Mouse (Mus musculus) c-Kit-negative CD71-positive TER-119-positive erythroid progenitor cells, embryonic 14.5 days (primary cell): ENCODE measurements around the gene Ppil6.
A peak's percentile ranks its signal among the peaks of the same experiment; 100 is the strongest.
"Not testable (repeated sequence)": the region's sequence is repeated elsewhere in the genome, so short reads cannot be mapped to it uniquely, and the experiment has no call there.

Source experiments
- DNase-seq: peaks from one replicate; pipeline ENCODE4 v3.0.0-alpha.2; 2013; ENCODE audit warnings: low read depth, low spot score

Gene Ppil6

GRCm38 (mm10) chr10:41477278-41478181 is 12.7 kb upstream of the Ppil6 start:
- DNase-seq: no peak

- no peak for DNase-seq
Observed at GRCm38 (mm10) chr10:41479961-41480360, 10.3 kb upstream of the Ppil6 start.

- DNase-seq: no peak
Observed at GRCm38 (mm10) chr10:41480938-41481880, 9.0 kb upstream of the Ppil6 start.

- DNase-seq: no peak
Observed at GRCm38 (mm10) chr10:41482446-41482845, 7.8 kb upstream of the Ppil6 start.

GRCm38 (mm10) chr10:41485778-41486177 is 4.5 kb upstream of the Ppil6 start:
- DNase-seq: no peak

GRCm38 (mm10) chr10:41486506-41487170 is 3.6 kb upstream of the Ppil6 start:
- no peak for DNase-seq

- DNase-seq: no peak
Observed at GRCm38 (mm10) chr10:41488877-41489276, 1.4 kb upstream of the Ppil6 start.

GRCm38 (mm10) chr10:41489294-41489693 is 945 bp upstream of the Ppil6 start:
- no peak for DNase-seq

- DNase-seq: no peak
Observed at GRCm38 (mm10) chr10:41490518-41490873, 257 bp downstream of the Ppil6 start.

GRCm38 (mm10) chr10:41491111-41491510 is 872 bp downstream of the Ppil6 start:
- no peak for DNase-seq

- no peak for DNase-seq
Observed at GRCm38 (mm10) chr10:41500941-41501340, 10.7 kb downstream of the Ppil6 start.

- no peak for DNase-seq
Observed at GRCm38 (mm10) chr10:41504996-41505395, 14.8 kb downstream of the Ppil6 start.

- not testable (repeated sequence) for DNase-seq
Observed at GRCm38 (mm10) chr10:41505446-41505845, 15.2 kb downstream of the Ppil6 start.

- no peak for DNase-seq
Observed at GRCm38 (mm10) chr10:41509160-41509559, 18.9 kb downstream of the Ppil6 start.

- DNase-seq: no peak
Observed at GRCm38 (mm10) chr10:41514301-41514700, 24.1 kb downstream of the Ppil6 start.

- DNase-seq: no peak
Observed at GRCm38 (mm10) chr10:41514921-41515320, 24.7 kb downstream of the Ppil6 start.

- DNase-seq: peak; percentile 60
Observed at GRCm38 (mm10) chr10:41518508-41518980, 28.3 kb downstream of the Ppil6 start.

- peak; percentile 87 for DNase-seq
Observed at GRCm38 (mm10) chr10:41518981-41519618, 28.9 kb downstream of the Ppil6 start, which contains the start of gene Cd164. TSS of gene Cd164 (plus strand) at chr10:41519414.

GRCm38 (mm10) chr10:41519640-41520409 is 29.6 kb downstream of the Ppil6 start:
- peak; percentile 50 for DNase-seq

- DNase-seq: no peak
Observed at GRCm38 (mm10) chr10:41520410-41520673, 30.1 kb downstream of the Ppil6 start.

- no peak for DNase-seq
Observed at GRCm38 (mm10) chr10:41523386-41523785, 33.1 kb downstream of the Ppil6 start.
